Mouse (Mus musculus) lung, postnatal 0 days (tissue): ENCODE results near the gene Sectm1b. TPM values are rescaled to one million over a fixed set of nuclear protein-coding genes. Genes with fewer than 3 reads are reported as not detected.
A peak's percentile ranks its signal among the peaks of the same experiment; 100 is the strongest.
"Not testable (repeated sequence)": the region's sequence is repeated elsewhere in the genome, so short reads cannot be mapped to it uniquely, and the experiment has no call there.

Source experiments
- ATAC-seq: fragments of 200-750 bp; cut with Nextera tagmentation; 2 replicates; pipeline ENCODE4 v1.8.0; 2017; ENCODE audit warnings: moderate library complexity
- DNase-seq: peaks from one replicate; pipeline ENCODE4 v3.0.0-alpha.2; 2016; ENCODE audit warnings: low spot score
- H3K27ac ChIP-seq: fragments of 300-500 bp; sonication (generic); 2 replicates; pipeline ENCODE4 v1.5.1; 2014; ENCODE audit warnings: antibody characterized with exemption, mild to moderate bottlenecking, low read length, mixed read lengths
- H3K27me3 ChIP-seq: fragments of 300-500 bp; sonication (generic); replicated peaks from 2 replicates; pipeline ENCODE4 v1.6.1; 2014; ENCODE audit warnings: low read length, mixed read lengths; ENCODE audit not compliant: insufficient read depth
- H3K36me3 ChIP-seq: fragments of 300-500 bp; sonication (generic); 2 replicates; pipeline ENCODE4 v1.6.1; 2014; ENCODE audit warnings: low read length, mixed read lengths; ENCODE audit not compliant: insufficient read depth
- H3K4me1 ChIP-seq: fragments of 300-500 bp; sonication (generic); 2 replicates; pipeline ENCODE4 v1.6.1; 2014; ENCODE audit warnings: antibody characterized with exemption, low read depth, low read length, mixed read lengths; ENCODE audit not compliant: insufficient read depth
- H3K4me2 ChIP-seq: fragments of 300-500 bp; sonication (generic); replicated peaks from 2 replicates; pipeline ENCODE4 v1.6.1; 2014; ENCODE audit warnings: low read depth, mild to moderate bottlenecking, low read length, moderate library complexity, mixed read lengths
- H3K4me3 ChIP-seq: fragments of 300-500 bp; sonication (generic); 2 replicates; pipeline ENCODE4 v1.5.1; 2014; ENCODE audit warnings: low read depth, low read length
- H3K9ac ChIP-seq: fragments of 300-500 bp; sonication (generic); replicated peaks from 2 replicates; pipeline ENCODE4 v1.6.1; 2014; ENCODE audit warnings: low read depth, mild to moderate bottlenecking
- H3K9me3 ChIP-seq: fragments of 300-500 bp; sonication (generic); 2 replicates; pipeline ENCODE4 v1.6.1; 2016; ENCODE audit warnings: low read length, mixed read lengths
- CTCF ChIP-seq: IDR thresholded peaks from 2 replicates; pipeline ENCODE4 v1.5.1; 2016; ENCODE audit warnings: antibody characterized with exemption, mild to moderate bottlenecking
- EP300 ChIP-seq: IDR thresholded peaks from 2 replicates; pipeline ENCODE4 v1.6.1; 2016; ENCODE audit warnings: antibody characterized with exemption, mild to moderate bottlenecking, control low read depth
- WGBS: fragments of 180-500 bp; shearing (Covaris S2); extraction: QIAGEN DNeasy Blood & Tissue Kit; methylation state at CpG from one replicate; pipeline ENCODE4 v1.1.7; 2014; 5-methylcytosine and 5-hydroxymethylcytosine counted together
- polyA plus RNA-seq: library from polyadenylated mRNA; unstranded; fragments of >200 nt; fragmentation: Nextera tagmentation; extraction: Ambion mirVana; gene quantifications from 2 replicates; pipeline ENCODE4 v1.2.1, GENCODE M21; 2015

Gene Sectm1b
- polyA plus RNA-seq, 1 experiment from 2014 or later = 0.24 TPM

DNA sequence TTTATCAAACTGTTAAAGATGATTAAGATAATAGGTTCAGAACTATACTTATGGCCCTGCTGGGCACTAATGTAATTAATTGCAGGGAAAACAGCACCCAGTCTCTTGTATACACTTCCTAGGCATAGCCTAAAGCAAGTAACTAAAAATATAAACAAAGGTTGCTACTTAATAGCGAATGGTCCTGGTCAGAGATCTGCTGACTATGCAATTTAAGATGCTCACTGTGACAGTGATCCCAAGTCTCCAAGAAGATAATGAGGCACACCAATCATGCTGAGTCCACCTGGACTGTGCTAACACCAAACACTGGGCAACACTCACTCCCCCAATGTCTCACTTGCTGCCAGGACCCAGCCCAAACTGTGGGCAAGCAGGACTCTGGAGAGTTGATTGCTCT lies 13.5 kb downstream of the Sectm1b start:
- TF ChIP-seq EP300 = no peak
- no peak for TF ChIP-seq CTCF
- H3K36me3 ChIP-seq = no peaks in the 10 kb centered on the region
- H3K4me1 ChIP-seq = no peaks in the 10 kb centered on the region
- no peak overlapping the region for H3K9ac ChIP-seq
- H3K4me3 ChIP-seq = no peak overlapping the region
- H3K27me3 ChIP-seq = no peaks in the 10 kb centered on the region
- H3K27ac ChIP-seq = no peak overlapping the region
- no peak overlapping the region for H3K4me2 ChIP-seq
- 49% methylated on average over 1 of the region's 1 CpGs for whole genome bisulfite sequencing
- ATAC-seq (no peak), DNase-seq (no peak)
- H3K9me3 ChIP-seq = no peaks in the 10 kb centered on the region

DNA sequence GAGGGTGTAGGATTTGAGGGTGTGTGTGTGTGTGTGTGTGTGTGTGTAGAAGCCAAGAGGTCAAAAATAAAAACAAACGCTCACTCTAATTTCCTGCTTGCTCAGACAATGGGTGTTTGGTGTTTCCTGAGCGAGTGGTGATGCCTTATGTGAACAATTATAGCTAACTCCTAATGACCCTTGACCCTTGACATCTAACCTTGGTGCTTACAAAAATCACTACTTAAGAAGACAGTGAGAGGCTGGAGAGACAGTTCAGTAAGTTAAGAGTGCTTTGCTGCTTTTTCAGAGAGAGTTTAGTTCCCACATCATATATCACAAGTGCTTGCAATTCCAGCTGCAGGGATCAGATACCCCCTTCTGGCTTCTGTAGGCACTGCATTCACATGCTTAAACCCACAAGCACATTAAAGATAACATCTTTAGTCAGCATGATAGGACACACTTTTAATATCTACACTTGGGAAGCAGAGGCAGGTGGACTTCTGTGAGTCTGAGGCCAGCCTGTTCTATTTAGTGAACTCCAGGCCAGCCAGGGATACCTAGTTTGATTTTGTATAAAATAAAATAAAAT lies 15.5 kb downstream of the Sectm1b start:
- H3K9ac ChIP-seq = no peak overlapping the region
- H3K4me2 ChIP-seq = no peak overlapping the region
- TF ChIP-seq CTCF (peak; percentile 69), EP300 (no peak)
- H3K27ac ChIP-seq = 0 out of 2 replicates have a peak overlapping the region, but pooled peaks have one; percentile 3
- no peaks in the 10 kb centered on the region for H3K36me3 ChIP-seq
- no peaks in the 10 kb centered on the region for H3K4me1 ChIP-seq
- peak; percentile 62 for DNase-seq
- no peak for ATAC-seq
- 49% methylated on average over 2 of the region's 2 CpGs for WGBS
- H3K9me3 ChIP-seq = no peaks in the 10 kb centered on the region
- H3K27me3 ChIP-seq = no peaks in the 10 kb centered on the region
- no peak overlapping the region for H3K4me3 ChIP-seq

DNA sequence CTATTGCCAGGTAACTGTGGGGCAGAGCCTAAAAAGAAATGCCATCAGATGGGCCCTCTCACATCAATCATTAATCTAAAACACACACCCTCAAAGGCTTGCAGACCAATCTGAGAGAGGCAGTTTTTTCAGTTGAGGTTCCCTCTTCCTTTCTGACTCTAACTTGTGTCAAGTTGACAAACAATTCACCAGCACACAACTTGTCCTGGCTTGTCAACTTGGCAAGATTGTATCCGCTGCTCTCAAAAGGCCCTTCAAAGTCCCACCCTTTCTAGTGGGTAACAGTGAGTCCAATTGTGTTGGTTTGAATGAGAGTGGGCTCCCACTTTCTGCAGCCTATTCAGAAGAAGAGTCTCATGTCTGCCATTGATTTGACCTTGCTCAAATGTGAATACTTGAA lies 18.1 kb downstream of the Sectm1b start:
- ATAC-seq = peak; percentile 45
- 37% methylated on average over 1 of the region's 1 CpGs for WGBS
- no peak for TF ChIP-seq EP300
- TF ChIP-seq CTCF = no peak

DNA sequence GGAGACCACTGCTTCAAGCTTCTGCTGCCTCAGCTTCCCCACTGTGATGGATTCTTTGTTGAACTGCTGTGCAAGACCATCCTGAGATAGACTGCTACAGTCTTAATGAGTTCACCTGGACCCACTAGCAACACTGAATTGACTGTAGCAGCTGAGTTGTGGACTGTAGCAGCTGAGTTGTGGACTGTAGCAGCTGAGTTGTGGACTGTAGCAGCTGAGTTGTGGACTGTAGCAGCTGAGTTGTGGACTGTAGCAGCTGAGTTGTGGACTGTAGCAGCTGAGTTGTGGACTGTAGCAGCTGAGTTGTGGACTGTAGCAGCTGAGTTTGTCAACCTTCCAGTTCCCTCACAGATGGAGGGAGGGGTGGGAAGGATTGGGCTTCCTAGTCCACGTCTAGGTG lies 20.3 kb downstream of the Sectm1b start:
- not testable (repeated sequence) for DNase-seq, H3K36me3 ChIP-seq, ATAC-seq, H3K4me1 ChIP-seq, H3K9me3 ChIP-seq, H3K4me3 ChIP-seq, H3K27ac ChIP-seq, H3K4me2 ChIP-seq, H3K27me3 ChIP-seq, H3K9ac ChIP-seq
- WGBS = 44% methylated on average over 1 of the region's 1 CpGs

More for the DNA sequence above, 18.1 kb downstream of the Sectm1b start:
- peak; percentile 64 for DNase-seq
- no peak overlapping the region for H3K9ac ChIP-seq
- H3K4me2 ChIP-seq = no peak overlapping the region
- H3K27me3 ChIP-seq = no peaks in the 10 kb centered on the region
- no peaks in the 10 kb centered on the region for H3K9me3 ChIP-seq
- H3K4me3 ChIP-seq = no peak overlapping the region
- H3K4me1 ChIP-seq = no peaks in the 10 kb centered on the region
- no peaks in the 10 kb centered on the region for H3K36me3 ChIP-seq
- no peak overlapping the region for H3K27ac ChIP-seq

DNA sequence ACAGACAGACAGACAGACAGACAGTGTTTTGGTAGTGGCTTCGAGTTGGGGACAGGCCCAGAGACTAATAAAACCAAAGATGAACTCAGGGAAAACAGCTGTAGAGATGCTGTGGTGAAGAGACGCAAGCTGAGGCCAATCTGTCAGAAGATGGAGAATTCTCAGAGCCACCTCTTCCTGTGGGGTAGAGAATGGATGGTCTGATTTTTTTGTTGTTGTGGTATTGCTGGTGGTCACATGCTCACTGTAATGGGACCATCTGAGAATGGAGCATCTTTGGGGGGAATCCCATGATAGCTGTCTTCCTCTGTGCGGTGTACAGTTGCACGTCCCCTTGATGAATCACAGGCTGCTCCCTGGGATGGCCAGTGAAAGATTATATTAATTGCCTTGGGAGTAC lies 20.9 kb downstream of the Sectm1b start:
- H3K27me3 ChIP-seq = no peaks in the 10 kb centered on the region
- ATAC-seq (no peak), DNase-seq (no peak)
- no peaks in the 10 kb centered on the region for H3K4me1 ChIP-seq
- TF ChIP-seq CTCF (no peak), EP300 (no peak)
- H3K4me3 ChIP-seq = no peak overlapping the region
- no peaks in the 10 kb centered on the region for H3K36me3 ChIP-seq
- no peak overlapping the region for H3K4me2 ChIP-seq
- WGBS = 72% methylated on average over 4 of the region's 4 CpGs
- H3K9ac ChIP-seq = no peak overlapping the region
- no peak overlapping the region for H3K27ac ChIP-seq
- no peaks in the 10 kb centered on the region for H3K9me3 ChIP-seq

DNA sequence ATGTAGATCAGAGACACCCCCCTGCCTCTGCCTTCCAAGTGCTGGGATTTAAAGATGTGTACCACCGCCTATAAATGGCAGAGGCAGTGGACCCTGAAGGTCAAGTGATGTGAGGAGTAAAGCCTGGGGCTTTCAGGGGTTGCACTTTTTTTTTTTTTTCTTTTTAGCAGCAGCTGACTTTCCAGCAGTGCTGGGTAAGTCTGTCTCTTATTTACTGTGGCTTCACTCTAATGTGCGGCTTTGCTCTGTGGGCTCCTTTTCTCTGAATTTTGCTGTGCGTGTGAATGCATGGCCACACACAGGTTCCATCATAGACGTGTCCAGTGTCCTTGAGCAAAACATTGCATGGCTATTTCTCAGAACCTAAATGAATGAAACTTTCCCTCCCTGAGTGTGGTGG lies 21.7 kb downstream of the Sectm1b start:
- H3K4me3 ChIP-seq = no peak overlapping the region
- H3K4me2 ChIP-seq = no peak overlapping the region
- no peak overlapping the region for H3K9ac ChIP-seq
- H3K4me1 ChIP-seq = no peaks in the 10 kb centered on the region
- no peaks in the 10 kb centered on the region for H3K27me3 ChIP-seq
- DNase-seq (no peak), ATAC-seq (no peak)
- 75% methylated on average over 4 of the region's 4 CpGs for WGBS
- no peaks in the 10 kb centered on the region for H3K9me3 ChIP-seq
- H3K36me3 ChIP-seq = no peaks in the 10 kb centered on the region
- TF ChIP-seq EP300 = no peak
- TF ChIP-seq CTCF = no peak
- no peak overlapping the region for H3K27ac ChIP-seq

DNA sequence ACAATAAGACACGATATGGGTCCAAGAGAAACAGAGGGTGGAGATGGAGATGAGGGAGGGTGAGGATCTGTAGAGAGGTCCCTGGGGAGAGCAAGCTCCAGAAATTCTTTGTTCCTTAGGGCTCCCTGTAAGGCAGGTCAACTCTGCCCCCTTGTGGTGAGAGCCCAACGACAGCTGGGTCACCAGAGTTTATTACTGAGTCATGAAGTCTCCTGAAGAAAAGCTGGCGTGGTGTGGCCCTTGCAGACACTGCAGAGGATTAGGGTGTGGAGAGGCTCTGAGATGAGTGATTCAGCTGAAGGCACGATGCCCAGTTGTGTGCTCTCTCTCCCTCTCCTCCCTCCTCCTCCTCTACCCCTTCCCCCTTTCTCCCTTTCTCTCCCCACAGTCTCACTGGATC lies 22.2 kb downstream of the Sectm1b start:
- Histone ChIP-seq H3K9ac (no peak overlapping the region), H3K27me3 (no peaks in the 10 kb centered on the region), H3K27ac (no peak overlapping the region), H3K4me1 (no peaks in the 10 kb centered on the region), H3K9me3 (no peaks in the 10 kb centered on the region), H3K4me2 (no peak overlapping the region), H3K36me3 (no peaks in the 10 kb centered on the region), H3K4me3 (no peak overlapping the region)
- ATAC-seq (peak; percentile 81), DNase-seq (peak; percentile 88)
- WGBS = 5% methylated on average over 4 of the region's 4 CpGs
- TF ChIP-seq CTCF (peak; percentile 89), EP300 (no peak)
